Mouse (Mus musculus) ES-Bruce4 (cell line): ENCODE measurements around the gene Scube3. TPM values are rescaled to one million over a fixed set of nuclear protein-coding genes. Genes with fewer than 3 reads are reported as not detected.

ENCODE experiments used
- H3K27ac ChIP-seq: 2 replicates; pipeline ENCODE4 v1.5.1; 2012; ENCODE audit warnings: low read length, inconsistent platforms; ENCODE audit not compliant: insufficient read depth
- H3K27me3 ChIP-seq: 2 replicates; pipeline ENCODE4 v1.6.1; 2012; ENCODE audit warnings: mild to moderate bottlenecking, low read length, inconsistent platforms; ENCODE audit not compliant: control insufficient read depth, poor library complexity, insufficient read depth, severe bottlenecking
- H3K36me3 ChIP-seq: 2 replicates; pipeline ENCODE4 v1.6.1; 2012; ENCODE audit warnings: inconsistent platforms, mild to moderate bottlenecking, low read length, moderate library complexity; ENCODE audit not compliant: control insufficient read depth, poor library complexity, insufficient read depth, severe bottlenecking
- H3K4me1 ChIP-seq: one replicate; pipeline ENCODE4 v1.8.1; 2011; ENCODE audit warnings: low read length; ENCODE audit not compliant: control insufficient read depth, insufficient read depth
- H3K4me3 ChIP-seq: 2 replicates; pipeline ENCODE4 v1.5.1; 2011; ENCODE audit warnings: low read depth, mild to moderate bottlenecking, low read length
- H3K9ac ChIP-seq: 2 replicates; pipeline ENCODE4 v1.6.1; 2012; ENCODE audit warnings: low read depth, mild to moderate bottlenecking, inconsistent platforms; ENCODE audit not compliant: poor library complexity, severe bottlenecking
- H3K9me3 ChIP-seq: replicated peaks from 2 replicates; pipeline ENCODE4 v1.6.1; 2012; ENCODE audit warnings: mild to moderate bottlenecking, low read length, inconsistent platforms; ENCODE audit not compliant: control insufficient read depth, poor library complexity, insufficient read depth, severe bottlenecking
- CTCF ChIP-seq: IDR thresholded peaks from one replicate; pipeline ENCODE4 v1.8.1; 2011; ENCODE audit warnings: low read depth, low read length
- EP300 ChIP-seq: IDR thresholded peaks from 2 replicates; pipeline ENCODE4 v1.6.1; 2011; ENCODE audit warnings: low read depth, low read length; ENCODE audit not compliant: insufficient read depth
- POLR2A ChIP-seq: IDR thresholded peaks from one replicate; pipeline ENCODE4 v1.8.1; 2011; ENCODE audit warnings: low read length; ENCODE audit not compliant: insufficient read depth
- polyA plus RNA-seq: library from polyadenylated mRNA; stranded (reverse); fragments of >200 nt; gene quantifications from 2 replicates; pipeline ENCODE4 v1.2.4, GENCODE M21; 2011; ENCODE audit warnings: low read depth; ENCODE audit not compliant: missing spikeins, insufficient read depth, insufficient read length

The Scube3 gene
- polyA plus RNA-seq, 1 experiment = 18.0 TPM

DNA sequence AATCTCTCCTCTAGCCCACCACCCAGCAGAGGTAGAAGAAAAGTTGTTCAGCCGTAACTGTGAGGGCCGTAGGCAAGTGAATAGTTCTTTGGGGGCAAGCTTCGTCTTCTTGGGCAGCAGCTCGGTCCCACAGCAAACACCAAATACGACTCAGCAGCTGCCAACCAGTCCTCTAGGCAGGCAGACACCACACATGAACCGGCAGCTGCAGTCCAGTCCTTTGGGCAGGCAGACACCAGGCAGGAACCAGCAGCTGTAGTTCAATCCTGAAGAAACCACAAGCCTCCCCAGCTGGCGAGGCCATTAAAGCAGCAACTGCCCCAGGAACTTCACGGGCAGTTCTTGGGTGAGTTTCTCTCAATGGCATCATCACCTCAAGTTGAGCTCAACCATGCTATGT is 29.7 kb upstream of the Scube3 start:
- Histone ChIP-seq H3K4me1 (no peaks in the 10 kb centered on the region), H3K27me3 (no peaks in the 10 kb centered on the region), H3K36me3 (no peaks in the 10 kb centered on the region), H3K4me3 (no peak overlapping the region), H3K9ac (no peak overlapping the region), H3K9me3 (no peaks in the 10 kb centered on the region), H3K27ac (no peak overlapping the region)
- TF ChIP-seq EP300 (no peak), CTCF (no peak), POLR2A (no peak)

DNA sequence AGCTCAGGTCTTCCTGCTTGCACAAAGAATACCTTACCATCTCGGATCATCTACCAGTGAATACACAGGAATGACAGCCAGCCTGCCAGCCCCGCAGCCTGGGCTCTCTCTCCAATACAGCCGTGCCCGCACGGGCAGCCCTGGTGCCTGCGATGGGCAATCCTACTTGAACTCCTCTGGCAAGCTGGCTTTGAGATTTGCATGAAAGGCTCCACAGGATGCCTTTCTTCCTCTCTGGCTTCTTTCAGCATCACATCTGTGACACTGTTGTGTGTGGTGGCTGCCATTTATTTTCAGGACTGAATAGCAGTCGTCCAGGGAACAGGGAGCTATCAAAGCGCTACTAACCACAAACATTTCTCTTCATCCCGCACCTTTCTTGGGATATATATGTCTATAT is 25.6 kb upstream of the Scube3 start:
- H3K27ac ChIP-seq = no peak overlapping the region
- TF ChIP-seq POLR2A = no peak
- TF ChIP-seq CTCF = no peak
- TF ChIP-seq EP300 = no peak
- H3K4me1 ChIP-seq = no peaks in the 10 kb centered on the region
- H3K9ac ChIP-seq = no peak overlapping the region
- H3K27me3 ChIP-seq = no peaks in the 10 kb centered on the region
- H3K4me3 ChIP-seq = no peak overlapping the region
- no peaks in the 10 kb centered on the region for H3K36me3 ChIP-seq
- no peaks in the 10 kb centered on the region for H3K9me3 ChIP-seq

DNA sequence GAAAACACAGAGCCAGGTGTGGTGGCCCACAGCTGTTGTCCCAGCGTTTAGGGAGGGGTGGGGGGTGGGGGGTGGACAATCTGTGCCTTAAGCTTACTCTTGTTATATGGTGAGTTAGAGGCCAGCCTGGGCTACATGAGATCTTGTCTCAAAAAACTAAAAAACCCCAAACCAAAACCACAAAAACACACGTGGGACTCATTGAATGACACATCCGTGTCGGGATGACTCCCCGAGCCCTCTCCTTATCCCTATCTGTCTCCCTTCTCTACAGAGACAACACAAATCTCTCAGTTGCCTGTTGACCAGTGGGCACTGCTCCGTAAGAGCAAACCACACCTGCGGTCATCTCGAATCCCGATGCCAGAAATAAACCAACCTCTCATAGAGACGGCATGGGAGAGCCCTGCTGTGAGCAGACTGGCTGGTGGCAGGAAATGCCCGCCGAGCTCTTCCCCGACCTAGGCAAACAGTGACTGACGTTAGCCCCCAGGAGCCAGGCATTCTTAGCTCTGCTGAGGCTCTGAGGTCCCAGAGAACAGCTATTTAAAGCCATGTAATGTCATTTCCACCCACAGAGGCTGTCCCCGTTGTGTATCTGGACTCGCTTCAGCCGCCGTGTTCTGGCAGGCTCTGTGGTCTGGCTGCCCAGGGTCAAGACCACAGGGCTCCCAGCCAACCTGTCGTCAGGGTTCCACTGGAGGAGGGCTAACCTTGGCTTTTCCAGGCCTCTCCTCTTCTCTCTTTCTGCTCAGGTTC is 24.3 kb upstream of the Scube3 start:
- Histone ChIP-seq H3K27ac (no peak overlapping the region), H3K36me3 (no peaks in the 10 kb centered on the region), H3K9me3 (no peaks in the 10 kb centered on the region), H3K4me3 (no peak overlapping the region), H3K9ac (no peak overlapping the region), H3K4me1 (no peaks in the 10 kb centered on the region), H3K27me3 (no peaks in the 10 kb centered on the region)
- TF ChIP-seq CTCF = no peak
- TF ChIP-seq POLR2A = no peak
- no peak for TF ChIP-seq EP300

DNA sequence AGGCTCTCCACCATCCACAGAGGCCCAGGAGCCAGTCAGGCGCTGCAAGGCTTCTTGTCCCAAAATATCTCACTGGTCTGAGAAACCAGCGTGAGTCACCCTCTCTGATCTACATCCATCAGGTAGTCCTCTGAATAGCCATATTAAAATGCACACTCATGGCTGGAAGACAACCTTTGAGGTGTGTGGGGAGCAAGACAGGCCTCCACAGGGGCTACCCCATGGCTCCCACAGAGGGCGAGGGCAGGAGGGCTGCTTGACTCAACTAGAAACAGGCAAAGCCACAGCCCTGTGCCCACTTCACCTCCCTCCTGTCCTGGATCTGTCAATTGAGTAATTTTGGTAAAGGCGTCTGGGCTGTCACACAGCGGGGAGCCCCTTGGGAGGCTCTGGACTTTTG is 21.5 kb upstream of the Scube3 start:
- Histone ChIP-seq H3K36me3 (no peaks in the 10 kb centered on the region), H3K4me1 (no peaks in the 10 kb centered on the region), H3K9ac (no peak overlapping the region), H3K27ac (no peak overlapping the region), H3K9me3 (no peaks in the 10 kb centered on the region), H3K27me3 (no peaks in the 10 kb centered on the region), H3K4me3 (no peak overlapping the region)
- no peak for TF ChIP-seq POLR2A

DNA sequence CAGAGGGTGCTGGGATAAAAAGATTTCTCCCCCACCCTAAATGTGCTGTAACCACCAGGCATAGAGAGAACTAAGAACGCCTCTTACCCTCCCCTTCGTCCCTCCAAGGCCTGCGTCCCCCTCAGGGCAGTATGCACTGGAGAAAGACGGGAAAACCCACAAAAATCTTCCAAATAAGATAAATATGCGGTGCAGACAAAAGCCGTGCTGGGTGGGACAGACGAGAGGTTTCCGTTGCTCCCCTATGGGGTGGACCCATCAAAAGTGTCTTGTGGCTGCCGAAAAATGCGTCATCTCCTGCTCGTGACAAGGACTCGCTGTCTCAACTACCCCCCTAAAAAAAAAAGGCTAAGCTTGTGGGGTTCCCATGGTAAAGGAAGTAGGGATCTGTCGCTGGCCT is 19.0 kb upstream of the Scube3 start:
- H3K4me1 ChIP-seq = no peaks in the 10 kb centered on the region
- no peak overlapping the region for H3K27ac ChIP-seq
- no peaks in the 10 kb centered on the region for H3K36me3 ChIP-seq
- no peaks in the 10 kb centered on the region for H3K9me3 ChIP-seq
- H3K4me3 ChIP-seq = no peak overlapping the region
- H3K9ac ChIP-seq = no peak overlapping the region
- TF ChIP-seq EP300 (no peak), CTCF (no peak), POLR2A (no peak)
- no peaks in the 10 kb centered on the region for H3K27me3 ChIP-seq

DNA sequence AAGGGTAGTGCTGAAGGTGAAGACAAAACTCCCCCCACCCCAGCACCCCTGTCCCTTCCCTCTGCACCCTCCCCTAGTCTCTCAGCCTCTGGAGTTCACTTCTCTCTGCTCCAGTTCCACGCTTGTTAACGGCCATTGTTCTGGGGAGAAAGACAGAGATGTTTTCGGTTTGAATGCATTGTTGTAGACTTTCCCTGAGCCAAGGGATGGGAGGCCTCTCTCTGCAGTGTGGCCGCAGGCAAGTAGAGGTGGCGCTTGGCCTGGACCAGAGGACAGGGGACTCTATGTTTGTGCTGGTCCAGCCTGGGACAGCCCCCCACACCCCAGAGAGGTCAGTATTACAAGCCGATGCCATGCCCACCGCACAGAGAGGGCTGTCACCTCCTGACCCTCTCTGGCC is 18.3 kb upstream of the Scube3 start:
- TF ChIP-seq EP300 (no peak), POLR2A (no peak), CTCF (no peak)
- Histone ChIP-seq H3K36me3 (no peaks in the 10 kb centered on the region), H3K27me3 (no peaks in the 10 kb centered on the region), H3K9me3 (no peaks in the 10 kb centered on the region), H3K4me3 (no peak overlapping the region), H3K9ac (no peak overlapping the region), H3K4me1 (peaks cover under 1% of the 10 kb centered on the region), H3K27ac (no peak overlapping the region)
